Mouse (Mus musculus): ENCODE measurements around the gene Tfpi2. TPM values are rescaled to one million over a fixed set of nuclear protein-coding genes. Genes with fewer than 3 reads are reported as not detected.

Gene Tfpi2
- polyA plus RNA-seq (2012; rRNA removed; ENCODE audit: low replicate concordance) = 0.24 and 0.57 TPM in 2 replicates

GRCm38 (mm10) chr6:3988750-3989149, at the start of gene Tfpi2:
Gene Tfpi2 (minus strand): TSS chr6:3988919.

GRCm38 (mm10) chr6:4003890-4004306, 15.2 kb upstream of the Tfpi2 start, which contains the start of gene Gng11:
Gene Gng11 (plus strand): TSS chr6:4003904.

GRCm38 (mm10) chr6:3993492-3993891, 4.8 kb upstream of the Tfpi2 start, which contains the start of gene Gngt1:
Gene Gngt1 (plus strand): TSS chr6:3993792.

Other genes with a start within 250 kb of the Tfpi2 start
- not detected in 2 replicates for gene Calcr, start 224.2 kb downstream of the Tfpi2 start, polyA plus RNA-seq (2012; rRNA removed; ENCODE audit: low replicate concordance)
- not detected in 2 replicates for gene Gngt1, start 4.9 kb upstream of the Tfpi2 start, polyA plus RNA-seq (2012; rRNA removed; ENCODE audit: low replicate concordance)
- gene Gng11, start 15.0 kb upstream of the Tfpi2 start, polyA plus RNA-seq (2012; rRNA removed; ENCODE audit: low replicate concordance) = 4.9 and 9.6 TPM in 2 replicates
- 15.0 and 18.3 TPM in 2 replicates for gene Bet1, start 98.1 kb upstream of the Tfpi2 start, polyA plus RNA-seq (2012; rRNA removed; ENCODE audit: low replicate concordance)

Measured in duodenum, adult 2 months (tissue).